Mouse (Mus musculus) embryonic facial prominence, embryonic 15.5 days (tissue): ENCODE results near the gene Slc38a11. TPM values are rescaled to one million over a fixed set of nuclear protein-coding genes. Genes with fewer than 3 reads are reported as not detected.

Experiments used
- ATAC-seq: fragments of 200-750 bp; cut with Nextera tagmentation; 2 replicates; pipeline ENCODE4 v1.8.0; 2017; ENCODE audit warnings: low read depth, moderate TSS enrichment; ENCODE audit not compliant: insufficient number of reproducible peaks, low FRiP score, low TSS enrichment
- H3K27ac ChIP-seq: fragments of 300-500 bp; sonication (generic); replicated peaks from 2 replicates; pipeline ENCODE4 v1.5.1; 2015; ENCODE audit warnings: mild to moderate bottlenecking, inconsistent platforms
- H3K27me3 ChIP-seq: fragments of 300-500 bp; sonication (generic); 2 replicates; pipeline ENCODE4 v1.6.1; 2015; ENCODE audit warnings: inconsistent platforms
- H3K36me3 ChIP-seq: fragments of 300-500 bp; sonication (generic); 2 replicates; pipeline ENCODE4 v1.6.1; 2015; ENCODE audit warnings: mild to moderate bottlenecking, inconsistent platforms
- H3K4me1 ChIP-seq: fragments of 300-500 bp; sonication (generic); 2 replicates; pipeline ENCODE4 v1.6.1; 2015; ENCODE audit warnings: inconsistent platforms
- H3K4me2 ChIP-seq: fragments of 300-500 bp; sonication (generic); replicated peaks from 2 replicates; pipeline ENCODE4 v1.6.1; 2015; ENCODE audit warnings: mild to moderate bottlenecking, inconsistent platforms
- H3K4me3 ChIP-seq: fragments of 300-500 bp; sonication (generic); replicated peaks from 2 replicates; pipeline ENCODE4 v1.5.1; 2015; ENCODE audit warnings: mild to moderate bottlenecking, inconsistent platforms
- H3K9ac ChIP-seq: fragments of 300-500 bp; sonication (generic); 2 replicates; pipeline ENCODE4 v1.6.1; 2015; ENCODE audit warnings: inconsistent platforms
- H3K9me3 ChIP-seq: fragments of 300-500 bp; sonication (generic); replicated peaks from 2 replicates; pipeline ENCODE4 v1.6.1; 2016; ENCODE audit warnings: inconsistent platforms
- WGBS: fragments of 180-500 bp; shearing (Covaris S2); methylation state at CpG from one replicate; pipeline ENCODE4 v1.1.7; 2015; 5-methylcytosine and 5-hydroxymethylcytosine counted together
- microRNA-seq: library from miRNA; unstranded; fragments of <30 nt; microRNA quantifications from one replicate; pipeline ENCODE4, GENCODE M21; 2016; ENCODE audit warnings: borderline number of aligned reads
- polyA plus RNA-seq: library from polyadenylated mRNA; unstranded; fragments of >200 nt; fragmentation: Nextera tagmentation; extraction: Ambion mirVana; gene quantifications from 2 replicates; pipeline ENCODE4 v1.2.1, GENCODE M21; 2015

The Slc38a11 gene
- polyA plus RNA-seq, 1 experiment from 2014 or later: 0.13 TPM

DNA sequence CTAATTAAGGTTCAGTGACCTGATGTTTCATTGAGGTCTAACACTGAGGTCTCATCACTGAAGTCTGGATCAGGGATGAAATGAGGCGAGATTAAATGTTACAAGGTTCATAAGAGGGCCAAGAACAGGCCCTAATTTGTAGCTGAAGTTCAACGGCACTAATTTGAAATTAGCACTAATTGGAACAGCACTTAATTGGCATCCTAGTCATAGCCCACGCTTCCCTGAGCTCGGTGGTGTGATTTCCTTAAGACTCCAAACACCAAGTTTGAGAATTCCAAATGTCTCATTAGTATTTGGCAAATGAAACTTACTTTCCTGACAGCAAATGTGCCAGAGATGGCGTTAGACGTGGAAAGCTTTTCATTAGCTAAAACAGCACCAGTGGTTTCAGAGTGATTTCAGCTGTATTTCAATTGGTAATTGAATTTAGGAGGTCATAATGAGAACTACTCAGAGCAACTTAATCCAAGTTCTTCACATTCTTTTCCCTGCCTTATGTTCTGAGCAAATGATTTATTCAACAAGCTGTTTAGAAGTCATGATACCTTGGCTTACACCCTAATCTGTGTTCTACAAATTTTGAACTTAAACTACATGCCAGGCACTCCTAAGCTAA, 88.3 kb downstream of the Slc38a11 start:
- Histone ChIP-seq H3K27me3 (no peaks in the 10 kb centered on the region), H3K4me1 (no peaks in the 10 kb centered on the region), H3K36me3 (no peaks in the 10 kb centered on the region), H3K9ac (no peak overlapping the region), H3K27ac (no peak overlapping the region), H3K4me3 (no peak overlapping the region), H3K4me2 (no peak overlapping the region), H3K9me3 (no peaks in the 10 kb centered on the region)
- no peak for ATAC-seq
- 57% methylated on average over 6 of the region's 6 CpGs for WGBS

DNA sequence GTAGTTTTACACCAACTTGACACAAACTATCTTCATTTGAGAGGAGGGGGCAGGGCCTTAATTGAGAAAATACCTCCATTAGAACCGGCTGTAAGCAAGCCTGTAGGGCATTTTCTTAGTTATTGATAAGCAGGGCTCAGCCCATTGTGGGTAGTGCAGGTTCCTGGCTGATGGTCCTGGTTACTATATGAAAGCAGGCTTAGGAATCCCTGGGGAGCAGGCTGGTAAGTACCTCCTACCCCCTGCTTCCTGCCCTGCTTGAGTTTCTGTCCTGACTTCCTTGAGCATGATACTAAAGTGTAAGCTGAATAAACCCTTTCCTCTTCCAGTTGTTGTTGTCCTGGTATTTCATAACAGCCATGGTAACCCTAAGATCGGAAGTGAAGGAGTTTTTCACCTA, 89.9 kb downstream of the Slc38a11 start:
- no peaks in the 10 kb centered on the region for H3K9me3 ChIP-seq
- WGBS: 29% methylated on average over 2 of the region's 2 CpGs
- H3K36me3 ChIP-seq: no peaks in the 10 kb centered on the region
- no peak overlapping the region for H3K4me2 ChIP-seq
- no peak for ATAC-seq
- no peak overlapping the region for H3K27ac ChIP-seq
- no peak overlapping the region for H3K4me3 ChIP-seq
- H3K4me1 ChIP-seq: no peaks in the 10 kb centered on the region
- no peaks in the 10 kb centered on the region for H3K27me3 ChIP-seq
- H3K9ac ChIP-seq: no peak overlapping the region

DNA sequence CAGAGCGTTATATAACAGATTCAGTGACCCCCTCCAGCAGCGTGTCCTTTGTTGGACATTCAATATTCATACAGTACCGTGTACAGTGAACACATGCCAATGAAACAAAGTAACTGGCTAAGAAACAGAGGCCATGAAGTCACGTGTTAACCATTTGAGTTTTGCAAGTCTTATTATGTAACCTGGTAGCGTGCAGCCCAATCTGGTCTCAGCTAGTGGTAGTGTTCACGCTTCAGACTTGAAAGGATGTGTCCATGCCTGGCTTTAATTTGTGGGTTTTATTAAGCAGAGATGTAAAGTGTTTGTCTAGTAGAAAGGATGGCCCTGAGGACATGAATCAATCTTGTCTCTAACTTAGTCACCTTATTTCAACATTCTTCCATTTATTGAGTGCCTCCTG, 95.1 kb downstream of the Slc38a11 start:
- Histone ChIP-seq H3K27me3 (no peaks in the 10 kb centered on the region), H3K4me2 (no peak overlapping the region), H3K4me3 (no peak overlapping the region), H3K4me1 (no peaks in the 10 kb centered on the region), H3K9ac (no peak overlapping the region), H3K36me3 (no peaks in the 10 kb centered on the region), H3K9me3 (no peaks in the 10 kb centered on the region), H3K27ac (no peak overlapping the region)
- ATAC-seq: no peak
- 61% methylated on average over 6 of the region's 6 CpGs for WGBS

DNA sequence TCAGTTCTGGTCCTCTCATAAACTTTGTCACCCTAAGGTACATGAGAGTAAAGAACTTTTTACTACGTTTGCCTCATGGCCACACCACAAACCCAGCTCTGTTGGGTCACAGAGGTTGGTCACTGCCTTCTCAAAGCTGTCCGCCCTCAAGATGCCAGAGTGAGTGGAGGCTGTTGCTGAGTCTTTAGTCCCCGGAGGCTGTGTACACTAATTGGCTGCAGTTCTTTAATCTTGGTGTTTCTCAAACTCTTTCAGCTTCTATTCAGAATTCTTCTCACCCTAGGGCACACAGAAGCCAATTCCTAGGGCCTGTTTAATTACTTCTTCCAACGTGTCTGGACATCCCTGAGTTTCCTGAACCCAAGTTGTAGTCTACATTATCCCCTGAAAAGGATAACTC, 96.0 kb downstream of the Slc38a11 start:
- Histone ChIP-seq H3K36me3 (no peaks in the 10 kb centered on the region), H3K27me3 (no peaks in the 10 kb centered on the region), H3K9ac (no peak overlapping the region), H3K4me1 (no peaks in the 10 kb centered on the region), H3K9me3 (no peaks in the 10 kb centered on the region), H3K27ac (0 out of 2 replicates have a peak overlapping the region, but pooled peaks have one; percentile 9), H3K4me3 (no peak overlapping the region), H3K4me2 (no peak overlapping the region)
- 35% methylated on average over 4 of the region's 4 CpGs for WGBS
- ATAC-seq: no peak

DNA sequence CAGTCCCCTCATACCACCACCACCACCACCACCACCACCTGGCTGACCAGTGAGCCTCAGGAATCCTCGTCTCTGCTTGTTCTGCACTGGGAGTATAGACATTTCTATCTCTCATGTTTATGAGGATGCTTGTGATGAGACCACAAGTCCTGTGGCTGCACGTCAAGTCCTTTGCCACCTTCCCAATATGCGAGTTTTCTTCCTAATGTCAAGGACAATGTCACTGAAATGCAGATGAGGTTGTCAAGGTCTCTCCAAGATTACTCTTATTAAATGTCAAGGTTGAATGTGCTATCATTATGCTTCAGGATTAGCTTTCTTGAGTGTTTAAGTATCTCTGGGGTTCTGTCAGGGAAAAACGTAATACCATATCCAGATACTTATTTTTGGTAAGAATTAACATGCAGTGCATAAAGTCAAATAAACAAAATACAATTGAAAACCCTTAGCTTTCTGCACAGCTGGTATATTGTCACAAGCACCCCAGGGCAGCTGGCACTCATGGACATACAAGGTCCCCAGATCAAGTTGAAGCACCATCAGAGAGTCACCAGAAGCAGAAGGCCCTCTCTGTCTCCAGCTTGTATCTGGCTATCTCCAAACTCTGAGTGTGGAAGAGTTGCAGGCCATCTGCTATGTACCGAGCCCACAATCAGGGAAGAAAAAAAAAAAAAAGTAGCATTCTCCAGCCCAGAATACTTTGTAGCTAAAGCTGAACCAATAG, 97.1 kb downstream of the Slc38a11 start:
- no peaks in the 10 kb centered on the region for H3K9me3 ChIP-seq
- H3K9ac ChIP-seq: no peak overlapping the region
- H3K4me2 ChIP-seq: no peak overlapping the region
- H3K4me1 ChIP-seq: no peaks in the 10 kb centered on the region
- H3K27ac ChIP-seq: no peak overlapping the region
- H3K36me3 ChIP-seq: no peaks in the 10 kb centered on the region
- H3K4me3 ChIP-seq: no peak overlapping the region
- 73% methylated on average over 5 of the region's 5 CpGs for WGBS
- no peak for ATAC-seq
- no peaks in the 10 kb centered on the region for H3K27me3 ChIP-seq

Small RNA genes lying within 50 kb of the gene (microRNA-seq; reads per million reads assigned to microRNA genes)
- not detected for gene Mir6337

Other genes with a start within 250 kb of the Slc38a11 start
- 4.1 and 4.7 TPM in 2 replicates for gene Cobll1, start 124.6 kb downstream of the Slc38a11 start, polyA plus RNA-seq
- 2.0 and 2.3 TPM in 2 replicates for gene Scn3a, start 203.6 kb upstream of the Slc38a11 start, polyA plus RNA-seq